Mouse (Mus musculus): Measurements from ENCODE around the gene Gm16381. TPM values are rescaled to one million over a fixed set of nuclear protein-coding genes. Genes with fewer than 3 reads are reported as not detected.

Gene Gm16381
- not detected for polyA plus RNA-seq (2017; shearing (Covaris generic))

GRCm38 (mm10) chr12:87644520-87644919, at the start of gene Gm16381:
Gm16381 (minus strand) TSS chr12:87644620.

DNA sequence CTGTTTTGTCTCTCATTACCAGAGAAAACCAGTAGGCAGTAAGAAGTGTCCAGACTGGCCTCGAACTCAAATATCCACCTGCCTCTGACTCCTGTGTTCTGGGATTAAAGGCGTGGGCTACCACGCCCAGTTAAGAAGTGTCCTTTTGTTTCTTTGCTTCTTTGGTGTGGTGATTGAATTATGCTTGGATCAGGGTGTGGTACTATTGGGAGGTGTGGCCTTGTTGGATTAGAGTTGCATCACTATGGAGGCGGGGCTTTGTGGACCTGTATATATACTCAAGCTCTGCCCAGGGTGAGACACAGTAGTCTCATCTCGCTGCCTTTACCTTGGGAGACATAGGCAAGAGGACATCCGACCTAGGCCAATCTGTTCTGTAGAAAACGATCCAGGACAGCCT, 25.9 kb downstream of the Gm16381 start, which contains the start of gene Gm4027:
Gm4027 (plus strand) TSS at position 301 of the 400 bp plus-strand sequence.

GRCm38 (mm10) chr12:87602388-87602787, 42.0 kb downstream of the Gm16381 start, which contains the start of gene Oog1:
Oog1 (plus strand) TSS chr12:87602688.

Other genes starting within 250 kb of the Gm16381 start
- 98.4 TPM for gene Slirp, start 200.7 kb downstream of the Gm16381 start, polyA plus RNA-seq (2017; shearing (Covaris generic))
- 86.8 TPM for gene Alkbh1, start 200.6 kb downstream of the Gm16381 start, polyA plus RNA-seq (2017; shearing (Covaris generic))
- 216 TPM for gene Snw1, start 172.3 kb downstream of the Gm16381 start, polyA plus RNA-seq (2017; shearing (Covaris generic))
- gene Gm5788, start 149.9 kb downstream of the Gm16381 start, polyA plus RNA-seq (2017; shearing (Covaris generic)) = not detected
- not detected for gene Gm8300, start 130.3 kb downstream of the Gm16381 start, polyA plus RNA-seq (2017; shearing (Covaris generic))
- gene Oog1, start 41.9 kb downstream of the Gm16381 start, polyA plus RNA-seq (2017; shearing (Covaris generic)) = not detected
- gene Gm4027, start 25.8 kb downstream of the Gm16381 start, polyA plus RNA-seq (2017; shearing (Covaris generic)) = not detected
- gene Gm21319, start 131.1 kb upstream of the Gm16381 start, polyA plus RNA-seq (2017; shearing (Covaris generic)) = not detected
- gene Gm21936, start 150.9 kb upstream of the Gm16381 start, polyA plus RNA-seq (2017; shearing (Covaris generic)) = not detected
- gene BB287469, start 172.0 kb upstream of the Gm16381 start, polyA plus RNA-seq (2017; shearing (Covaris generic)) = not detected
- gene Gm2001, start 197.7 kb upstream of the Gm16381 start, polyA plus RNA-seq (2017; shearing (Covaris generic)) = not detected
- not detected for gene Gm2016, start 229.5 kb upstream of the Gm16381 start, polyA plus RNA-seq (2017; shearing (Covaris generic))